ENCODE assay signal across 9 mouse cellular contexts in the genomic region with DNA sequence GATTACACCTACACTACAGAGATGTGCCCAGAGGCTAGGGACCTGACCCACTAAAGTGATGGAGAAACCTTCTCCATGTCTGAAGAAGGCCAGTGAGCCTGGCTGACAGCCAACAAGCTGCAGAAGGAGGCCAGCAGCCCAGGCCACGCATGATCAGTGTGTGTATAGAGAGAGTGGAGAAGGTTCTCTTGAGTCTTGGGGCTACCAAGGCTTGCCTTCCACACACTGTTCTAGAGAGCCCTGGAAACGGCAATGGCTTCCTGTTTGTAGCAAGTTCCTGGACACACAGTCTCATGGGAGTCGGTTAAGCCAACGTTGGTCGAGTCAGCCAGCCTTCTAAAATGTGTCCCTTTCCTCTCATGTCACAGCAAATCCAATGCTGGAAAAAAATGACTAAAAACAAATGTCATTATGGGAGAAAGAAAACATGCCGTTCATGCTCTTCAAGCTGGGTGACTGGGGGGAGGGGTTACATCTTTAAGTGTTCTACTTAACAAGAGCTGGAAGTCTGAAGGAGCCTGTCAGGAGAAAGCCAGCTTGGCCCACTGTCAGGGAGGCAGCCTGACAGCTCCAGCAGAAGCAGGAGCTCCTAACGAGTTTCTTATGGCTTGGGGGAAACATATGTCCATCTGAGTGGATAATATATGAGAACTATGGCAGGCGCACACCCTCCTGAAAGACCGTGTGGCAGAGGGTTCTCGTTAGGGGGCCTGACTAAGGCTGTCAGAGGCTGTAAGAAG.
A peak's percentile ranks its signal among the peaks of the same experiment; 100 is the strongest.
DNase-seq lines count a peak whose midpoint lies in the region; ATAC-seq and TF ChIP-seq lines count a peak whose summit lies in the region.
"Had no signal": no experiment of that assay in that cellular context is flagged by ENCODE, and none has a peak within 500 bp of the region (broad histone marks: within the 10 kb centered on the region; RNA-seq: fewer than 3 reads in every experiment).

No protein-coding gene starts in this region.

- WGBS in hindbrain, postnatal 0 days, result 43% methylated on average over 10 of the region's 10 CpGs
- WGBS in hindbrain, embryonic 14.5 days, result 60% methylated on average over 10 of the region's 10 CpGs
- WGBS in forebrain, embryonic 16.5 days, result 30% methylated on average over 10 of the region's 10 CpGs
- WGBS in intestine, embryonic 16.5 days, result 45% methylated on average over 10 of the region's 10 CpGs

- H3K9me3 ChIP-seq in hindbrain, postnatal 0 days (ENCODE audit: low read length), result no peaks in the 10 kb centered on the region
- no peaks in the 10 kb centered on the region for H3K9me3 ChIP-seq in hindbrain, embryonic 14.5 days (ENCODE audit: control insufficient read depth, low read length)
- H3K9me3 ChIP-seq in forebrain, embryonic 16.5 days (ENCODE audit: control insufficient read depth, low read length), result no peaks in the 10 kb centered on the region
- no peaks in the 10 kb centered on the region for H3K9me3 ChIP-seq in intestine, embryonic 16.5 days (ENCODE audit: control insufficient read depth, low read length)
- H3K9me3 ChIP-seq: liver, embryonic 15.5 days had no signal

- H3K36me3 ChIP-seq in hindbrain, postnatal 0 days (ENCODE audit: insufficient read depth, low read length), result no peaks in the 10 kb centered on the region
- no peaks in the 10 kb centered on the region for H3K36me3 ChIP-seq in hindbrain, embryonic 14.5 days (replicated peaks; ENCODE audit: control insufficient read depth, insufficient read depth)
- H3K36me3 ChIP-seq in forebrain, embryonic 16.5 days (ENCODE audit: control insufficient read depth, insufficient read depth), result no peaks in the 10 kb centered on the region
- no peaks in the 10 kb centered on the region for H3K36me3 ChIP-seq in intestine, embryonic 16.5 days (ENCODE audit: control insufficient read depth, insufficient read depth, low read length)
- H3K36me3 ChIP-seq: liver, embryonic 15.5 days had no signal

- H3K4me2 ChIP-seq in hindbrain, postnatal 0 days (ENCODE audit: low read depth, low read length), result no peak overlapping the region
- no peak overlapping the region for H3K4me2 ChIP-seq in hindbrain, embryonic 14.5 days (replicated peaks)
- no peak overlapping the region for H3K4me2 ChIP-seq in forebrain, embryonic 16.5 days (ENCODE audit: low read length)
- no peak overlapping the region for H3K4me2 ChIP-seq in intestine, embryonic 16.5 days (ENCODE audit: low read depth, low read length)
- H3K4me2 ChIP-seq: liver, embryonic 15.5 days had no signal

- H3K9ac ChIP-seq in hindbrain, postnatal 0 days (replicated peaks; ENCODE audit: low read length), result no peak overlapping the region
- H3K9ac ChIP-seq in hindbrain, embryonic 14.5 days, result no peak overlapping the region
- H3K9ac ChIP-seq in forebrain, embryonic 16.5 days (replicated peaks; ENCODE audit: low read depth, low read length), result no peak overlapping the region
- H3K9ac ChIP-seq in intestine, embryonic 16.5 days (ENCODE audit: low read depth, low read length), result no peak overlapping the region
- H3K9ac ChIP-seq: liver, embryonic 15.5 days had no signal

- DNase-seq in hindbrain, postnatal 0 days (ENCODE audit: low spot score), result peak; percentile 35
- DNase-seq in hindbrain, embryonic 14.5 days (ENCODE audit: low spot score), result no peak
- DNase-seq in lung, postnatal 10 days, result peak; percentile 49
- DNase-seq in left cerebral cortex, postnatal 36 days (ENCODE audit: low spot score in 2 of 2), result no peak
- DNase-seq in right cerebral cortex, postnatal 25 days, result no peak

- no peak overlapping the region for H3K4me3 ChIP-seq in hindbrain, postnatal 0 days (ENCODE audit: low read length)
- no peak overlapping the region for H3K4me3 ChIP-seq in hindbrain, embryonic 14.5 days (replicated peaks; ENCODE audit: low read length)
- H3K4me3 ChIP-seq in forebrain, embryonic 16.5 days (replicated peaks; ENCODE audit: low read length), result no peak overlapping the region
- H3K4me3 ChIP-seq in intestine, embryonic 16.5 days (ENCODE audit: low read length), result no peak overlapping the region
- H3K4me3 ChIP-seq: liver, embryonic 15.5 days had no signal

- H3K27me3 ChIP-seq in hindbrain, postnatal 0 days (ENCODE audit: insufficient read depth, low read length), result no peaks in the 10 kb centered on the region
- H3K27me3 ChIP-seq in hindbrain, embryonic 14.5 days (ENCODE audit: control insufficient read depth, insufficient read depth, low read length), result no peaks in the 10 kb centered on the region
- H3K27me3 ChIP-seq in forebrain, embryonic 16.5 days (replicated peaks; ENCODE audit: control insufficient read depth, insufficient read depth, low read length), result no peaks in the 10 kb centered on the region
- H3K27me3 ChIP-seq in intestine, embryonic 16.5 days (replicated peaks; ENCODE audit: control insufficient read depth, insufficient read depth, low read length), result no peaks in the 10 kb centered on the region
- H3K27me3 ChIP-seq: liver, embryonic 15.5 days had no signal

- 0 out of 2 replicates have a peak overlapping the region, but pooled peaks have one; percentile 7 for H3K27ac ChIP-seq in hindbrain, postnatal 0 days
- no peak overlapping the region for H3K27ac ChIP-seq in hindbrain, embryonic 14.5 days
- peak overlapping the region; percentile 19; the same call in 1 of the 2 replicates for H3K27ac ChIP-seq in forebrain, embryonic 16.5 days (ENCODE audit: low read length)
- H3K27ac ChIP-seq in intestine, embryonic 16.5 days (ENCODE audit: low read length), result peak overlapping the region; percentile 61
- H3K27ac ChIP-seq: liver, embryonic 15.5 days had no signal

- peaks cover 18% of the 10 kb centered on the region for H3K4me1 ChIP-seq in hindbrain, postnatal 0 days (ENCODE audit: insufficient read depth, low read length)
- H3K4me1 ChIP-seq in hindbrain, embryonic 14.5 days (replicated peaks; ENCODE audit: control insufficient read depth, insufficient read depth, low read length), result peaks cover 19% of the 10 kb centered on the region
- H3K4me1 ChIP-seq in forebrain, embryonic 16.5 days (replicated peaks; ENCODE audit: control insufficient read depth, insufficient read depth, low read length), result peaks cover 22% of the 10 kb centered on the region
- no peaks in the 10 kb centered on the region for H3K4me1 ChIP-seq in intestine, embryonic 16.5 days (ENCODE audit: control insufficient read depth, insufficient read depth, low read length)

- ATAC-seq in hindbrain, postnatal 0 days, result 0 out of 2 replicates have a peak, but pooled peaks have one; percentile 30
- no peak for ATAC-seq in hindbrain, embryonic 14.5 days (ENCODE audit: low FRiP score)
- ATAC-seq in forebrain, embryonic 16.5 days, result peak; percentile 48
- peak; percentile 52; the same call in 1 of the 2 replicates for ATAC-seq in intestine, embryonic 16.5 days
- no peak for ATAC-seq in erythroid progenitor cell, adult 5-6 weeks (replicated peaks; ENCODE audit: low FRiP score, poor library complexity, severe bottlenecking)

- no peak for TF ChIP-seq CTCF in hindbrain, postnatal 0 days (IDR thresholded peaks at IDR 0.05; ENCODE audit: low read depth)

- intact Hi-C loops in left cerebral cortex, postnatal 36 days (cut with DNase I), result no loop called here

Comparison
In these comparisons a context has a peak if more than half of its experiments do, and no peak if none do; other contexts are left out.
1. ATAC-seq: peak in hindbrain, postnatal 0 days (single experiment), forebrain, embryonic 16.5 days (single experiment) and intestine, embryonic 16.5 days (single experiment); none in hindbrain, embryonic 14.5 days (single experiment) and erythroid progenitor cell, adult 5-6 weeks (single experiment).
2. DNase-seq: peak in hindbrain, postnatal 0 days (single experiment) and lung, postnatal 10 days (single experiment); none in hindbrain, embryonic 14.5 days (single experiment), left cerebral cortex, postnatal 36 days (0 of 2) and right cerebral cortex, postnatal 25 days (single experiment).